Mouse (Mus musculus) limb, embryonic 14.5 days (tissue): ENCODE data around the gene Plxnc1. TPM values are rescaled to one million over a fixed set of nuclear protein-coding genes. Genes with fewer than 3 reads are reported as not detected.

Experiments used
- ATAC-seq: fragments of 200-750 bp; cut with Nextera tagmentation; 2 replicates; pipeline ENCODE4 v1.8.0; 2017; ENCODE audit warnings: low read depth, moderate number of reproducible peaks, moderate TSS enrichment; ENCODE audit not compliant: low FRiP score
- DNase-seq: peaks from one replicate; pipeline ENCODE4 v3.0.0-alpha.2; 2015; ENCODE audit warnings: low spot score
- H3K27ac ChIP-seq: fragments of 300-500 bp; sonication (generic); replicated peaks from 2 replicates; pipeline ENCODE4 v1.5.1; 2014; ENCODE audit warnings: low read depth, mild to moderate bottlenecking, low read length, moderate library complexity, mixed read lengths
- H3K27me3 ChIP-seq: fragments of 300-500 bp; sonication (generic); 2 replicates; pipeline ENCODE4 v1.6.1; 2014; ENCODE audit warnings: low read length, mixed read lengths; ENCODE audit not compliant: control insufficient read depth, insufficient read depth
- H3K36me3 ChIP-seq: fragments of 300-500 bp; sonication (generic); 2 replicates; pipeline ENCODE4 v1.6.1; 2014; ENCODE audit warnings: mild to moderate bottlenecking, low read length, moderate library complexity, mixed read lengths; ENCODE audit not compliant: control insufficient read depth, insufficient read depth
- H3K4me1 ChIP-seq: fragments of 300-500 bp; sonication (generic); 2 replicates; pipeline ENCODE4 v1.6.1; 2014; ENCODE audit warnings: antibody characterized with exemption, low read length, mixed read lengths; ENCODE audit not compliant: control insufficient read depth, insufficient read depth
- H3K4me2 ChIP-seq: fragments of 300-500 bp; sonication (generic); replicated peaks from 2 replicates; pipeline ENCODE4 v1.6.1; 2014; ENCODE audit warnings: low read depth, mild to moderate bottlenecking, low read length, moderate library complexity; ENCODE audit not compliant: severe bottlenecking
- H3K4me3 ChIP-seq: fragments of 300-500 bp; sonication (generic); replicated peaks from 2 replicates; pipeline ENCODE4 v1.5.1; 2014; ENCODE audit warnings: low read length
- H3K9ac ChIP-seq: fragments of 300-500 bp; sonication (generic); 2 replicates; pipeline ENCODE4 v1.6.1; 2014; ENCODE audit warnings: mild to moderate bottlenecking, low read depth, low read length, moderate library complexity; ENCODE audit not compliant: severe bottlenecking
- H3K9me3 ChIP-seq: fragments of 300-500 bp; sonication (generic); 2 replicates; pipeline ENCODE4 v1.6.1; 2016; ENCODE audit warnings: low read length; ENCODE audit not compliant: control insufficient read depth
- POLR2A ChIP-seq: fragments of 200-500 bp; IDR thresholded peaks from 2 replicates; pipeline ENCODE4 v1.8.0; 2012; ENCODE audit warnings: inconsistent platforms, mild to moderate bottlenecking, moderate library complexity, borderline replicate concordance; ENCODE audit not compliant: insufficient read depth, insufficient read length; ENCODE audit errors: extremely low read depth
- WGBS: fragments of 180-500 bp; shearing (Covaris S2); extraction: QIAGEN DNeasy Blood & Tissue Kit; methylation state at CpG from one replicate; pipeline ENCODE4 v1.1.7; 2014; 5-methylcytosine and 5-hydroxymethylcytosine counted together
- polyA plus RNA-seq, 2 experiments: library from polyadenylated mRNA; depleted of rRNA in 1 of 2; stranded (reverse) in 1 of 2; unstranded in 1 of 2; fragments of >200 nt; fragmentation: Nextera tagmentation in 1 of 2; extraction: Ambion mirVana in 1 of 2; gene quantifications; 2 replicates each; pipeline versions ENCODE4 v1.2.1 to v1.2.3; 2012 to 2014

The Plxnc1 gene
- polyA plus RNA-seq, 2 experiments: 3.0 to 4.7 TPM

DNA sequence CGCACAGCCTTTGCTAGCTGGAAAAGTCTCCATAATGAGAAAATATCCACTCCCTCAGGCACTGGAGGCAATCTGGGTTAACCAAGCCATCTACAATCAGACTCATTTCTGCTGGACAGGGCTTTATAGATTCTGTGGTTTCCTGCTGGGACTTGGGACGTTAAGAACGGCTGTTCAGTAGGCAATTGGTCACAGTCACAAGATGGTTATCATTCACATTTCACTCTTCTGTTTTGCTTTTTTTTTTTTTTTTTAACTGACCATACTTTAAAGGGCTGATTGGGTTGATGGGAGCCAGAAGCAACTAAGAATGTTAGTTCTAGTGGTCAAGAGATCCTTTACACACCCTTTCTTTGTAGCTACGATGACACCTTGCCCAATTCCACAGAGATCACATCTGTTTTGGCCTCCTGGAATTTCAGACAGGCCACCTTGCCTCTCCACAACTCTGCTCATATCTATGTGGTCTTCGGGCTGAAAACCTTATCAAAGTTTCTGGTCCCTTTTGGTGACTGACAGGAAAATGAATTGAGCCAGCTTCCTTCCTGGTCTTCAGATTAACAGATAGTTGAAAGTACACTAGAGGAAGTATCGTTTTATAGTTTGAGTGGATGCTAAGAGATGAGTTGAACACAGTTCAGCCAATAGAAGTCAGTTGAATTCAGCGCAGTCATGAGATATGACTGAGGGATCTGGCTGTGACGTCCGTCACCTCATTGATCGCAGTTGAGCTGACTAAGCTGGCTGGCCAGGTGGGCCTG lies 3.5 kb upstream of the Plxnc1 start:
- ATAC-seq: no peak

DNA sequence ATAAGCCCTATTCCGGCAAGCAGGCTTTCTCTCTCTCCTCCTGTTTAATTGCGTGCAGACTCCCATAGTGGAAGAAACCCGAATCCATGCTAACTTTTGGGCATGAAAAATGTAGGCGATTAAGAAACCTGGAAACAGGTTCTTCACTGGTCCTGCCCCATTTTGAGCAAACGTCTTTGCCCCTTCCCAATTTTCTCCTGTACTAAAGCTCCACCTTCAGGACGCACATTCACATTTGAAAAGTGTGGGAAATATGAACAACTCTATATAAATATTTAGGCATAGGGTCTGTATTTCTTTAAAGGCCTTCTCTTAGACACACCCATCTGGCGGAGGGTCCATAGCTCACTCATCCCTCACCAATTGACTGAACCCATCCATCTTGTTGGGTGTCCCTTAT lies 2.8 kb upstream of the Plxnc1 start:
- Histone ChIP-seq H3K9me3 (no peaks in the 10 kb centered on the region), H3K36me3 (no peaks in the 10 kb centered on the region), H3K4me2 (no peak overlapping the region), H3K4me3 (no peak overlapping the region), H3K27me3 (peaks cover 38% of the 10 kb centered on the region), H3K27ac (no peak overlapping the region), H3K4me1 (peaks cover 14% of the 10 kb centered on the region), H3K9ac (no peak overlapping the region)
- DNase-seq: peak; percentile 31
- WGBS: 38% methylated on average over 7 of the region's 7 CpGs
- no peak for TF ChIP-seq POLR2A
- no peak for ATAC-seq

More for the DNA sequence above, 3.5 kb upstream of the Plxnc1 start:
- Histone ChIP-seq H3K4me1 (peaks cover 8% of the 10 kb centered on the region), H3K9ac (no peak overlapping the region), H3K4me2 (no peak overlapping the region), H3K27me3 (peaks cover 31% of the 10 kb centered on the region), H3K27ac (no peak overlapping the region), H3K36me3 (no peaks in the 10 kb centered on the region), H3K9me3 (no peaks in the 10 kb centered on the region), H3K4me3 (no peak overlapping the region)
- TF ChIP-seq POLR2A: no peak
- 74% methylated on average over 10 of the region's 10 CpGs for WGBS
- no peak for DNase-seq

DNA sequence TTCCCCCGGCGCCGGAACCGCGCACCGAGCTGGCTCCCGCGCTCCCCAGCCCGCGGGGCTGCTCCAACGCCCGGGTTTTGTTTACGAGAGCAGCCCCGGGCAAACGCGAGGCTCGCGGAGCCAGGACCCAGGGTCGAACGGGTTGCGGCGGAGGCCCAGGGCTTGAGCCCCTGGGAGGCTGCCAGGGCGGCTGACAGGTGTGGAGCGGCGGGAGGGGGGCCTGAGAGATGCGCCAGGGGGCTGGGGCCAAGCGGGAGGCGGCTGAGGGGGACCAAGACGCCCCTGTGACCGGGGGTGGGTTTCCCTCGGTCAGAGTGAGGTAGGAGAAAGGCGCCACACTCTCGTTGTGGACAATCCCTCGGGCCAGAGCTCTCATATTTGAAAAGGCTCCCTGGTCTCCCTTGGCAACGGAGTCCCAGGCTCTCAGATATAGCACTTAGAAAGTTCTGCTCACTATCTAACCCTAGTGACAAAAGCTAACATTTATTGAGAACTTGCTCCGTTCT lies 624 bp upstream of the Plxnc1 start:
- Histone ChIP-seq H3K27ac (no peak overlapping the region), H3K4me1 (peaks cover 14% of the 10 kb centered on the region), H3K9ac (peak overlapping the region; percentile 66), H3K4me2 (peak overlapping the region; percentile 96), H3K4me3 (peak overlapping the region; percentile 60), H3K27me3 (peaks cover 49% of the 10 kb centered on the region), H3K9me3 (no peaks in the 10 kb centered on the region), H3K36me3 (no peaks in the 10 kb centered on the region)
- ATAC-seq (no peak), DNase-seq (no peak)
- no peak for TF ChIP-seq POLR2A
- WGBS: 2% methylated on average over 31 of the region's 36 CpGs

DNA sequence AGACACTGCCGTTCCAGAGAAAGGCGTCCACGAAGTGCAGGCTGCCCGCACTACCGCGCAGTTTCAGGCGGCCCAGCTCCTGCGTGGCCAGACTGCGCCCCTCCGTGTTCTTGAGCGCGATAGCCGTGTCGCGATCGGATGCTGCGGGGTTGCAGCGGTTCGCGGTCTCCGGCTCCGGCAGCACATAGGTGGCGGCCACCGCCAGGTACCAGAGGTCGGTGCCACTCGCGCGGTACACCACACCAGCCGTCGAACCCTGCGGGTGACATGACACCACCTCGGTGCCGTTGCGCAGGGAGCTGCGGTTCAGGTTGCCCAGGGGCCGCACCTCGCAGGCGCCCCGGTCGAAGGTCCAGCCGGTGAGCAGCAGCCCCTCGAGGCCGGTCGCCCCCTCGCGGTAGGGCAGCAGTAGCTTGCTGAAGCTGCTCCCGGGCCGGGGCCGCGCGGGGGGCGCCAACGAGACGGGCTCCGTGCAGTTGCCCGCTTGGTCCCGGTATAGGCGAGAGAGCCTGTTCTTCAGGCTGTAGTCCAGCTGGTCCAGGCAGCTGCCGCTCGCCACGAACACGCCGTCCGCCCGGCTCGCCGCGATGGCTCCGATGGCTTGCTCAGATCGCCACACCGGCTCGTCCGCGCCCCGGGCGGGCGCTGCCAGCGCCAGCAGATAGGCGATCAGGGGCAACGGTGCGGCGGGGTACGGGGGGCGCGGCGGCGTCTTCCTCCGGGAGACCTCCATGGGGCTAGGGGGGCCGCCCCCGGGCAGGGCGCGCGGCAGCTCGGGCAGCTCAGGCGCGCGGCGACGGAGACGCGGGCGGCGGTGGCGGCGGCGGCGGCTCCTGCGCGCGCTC lies 567 bp downstream of the Plxnc1 start:
- no peak for DNase-seq
- WGBS: under 1% methylated on average over 64 of the region's 110 CpGs
- peak; percentile 51 for ATAC-seq
- Histone ChIP-seq H3K27me3 (peaks cover 49% of the 10 kb centered on the region), H3K27ac (no peak overlapping the region), H3K4me3 (peak overlapping the region; percentile 60), H3K9me3 (no peaks in the 10 kb centered on the region), H3K4me1 (peaks cover 14% of the 10 kb centered on the region), H3K4me2 (peak overlapping the region; percentile 96), H3K9ac (peak overlapping the region; percentile 66), H3K36me3 (no peaks in the 10 kb centered on the region)
- TF ChIP-seq POLR2A: no peak

DNA sequence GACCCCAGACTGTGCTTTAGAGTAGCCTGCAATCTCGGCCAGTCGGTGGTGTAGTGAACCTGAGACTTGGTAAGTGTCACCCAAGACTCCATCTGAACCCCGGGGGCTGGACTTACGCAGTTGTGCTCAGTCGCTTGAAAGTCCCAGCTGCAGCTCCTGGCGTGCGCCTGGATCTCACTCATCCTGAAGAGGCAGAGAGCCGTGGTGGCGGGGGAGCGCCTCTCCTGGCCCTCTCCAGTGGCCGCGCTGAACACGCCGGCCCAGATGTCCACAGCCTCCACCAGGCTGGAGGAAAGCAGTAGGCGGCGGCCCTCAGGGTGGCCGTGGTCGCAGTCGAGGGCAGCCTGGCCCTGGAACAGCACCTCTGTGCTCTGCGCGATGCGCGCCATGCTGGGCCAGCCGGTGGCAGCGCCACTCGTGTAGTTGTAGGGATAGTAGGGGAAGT lies 1.2 kb downstream of the Plxnc1 start:
- DNase-seq (peak; percentile 20), ATAC-seq (0 out of 2 replicates have a peak, but pooled peaks have one; percentile 10)
- peaks cover 49% of the 10 kb centered on the region for H3K27me3 ChIP-seq

More for the DNA sequence above, 1.2 kb downstream of the Plxnc1 start:
- H3K27ac ChIP-seq: no peak overlapping the region
- no peaks in the 10 kb centered on the region for H3K9me3 ChIP-seq
- no peaks in the 10 kb centered on the region for H3K36me3 ChIP-seq
- peak overlapping the region; percentile 66 for H3K9ac ChIP-seq
- WGBS: 0% methylated on average over 26 of the region's 26 CpGs
- H3K4me2 ChIP-seq: peak overlapping the region; percentile 96
- H3K4me1 ChIP-seq: peaks cover 14% of the 10 kb centered on the region
- H3K4me3 ChIP-seq: peak overlapping the region; percentile 60
- TF ChIP-seq POLR2A: no peak
